Mouse (Mus musculus) limb, embryonic 15.5 days (tissue): ENCODE data around the gene Fhl2. TPM values are rescaled to one million over a fixed set of nuclear protein-coding genes. Genes with fewer than 3 reads are reported as not detected.

Source experiments
- ATAC-seq: fragments of 200-750 bp; cut with Nextera tagmentation; 2 replicates; pipeline ENCODE4 v1.8.0; 2017; ENCODE audit warnings: low read depth, moderate TSS enrichment; ENCODE audit not compliant: insufficient number of reproducible peaks, low FRiP score, low TSS enrichment
- H3K27ac ChIP-seq: fragments of 300-500 bp; sonication (generic); 2 replicates; pipeline ENCODE4 v1.5.1; 2015; ENCODE audit warnings: moderate library complexity, mild to moderate bottlenecking, inconsistent platforms
- H3K27me3 ChIP-seq: fragments of 300-500 bp; sonication (generic); 2 replicates; pipeline ENCODE4 v1.6.1; 2015; ENCODE audit warnings: inconsistent platforms
- H3K36me3 ChIP-seq: fragments of 300-500 bp; sonication (generic); 2 replicates; pipeline ENCODE4 v1.6.1; 2015; ENCODE audit warnings: inconsistent platforms
- H3K4me1 ChIP-seq: fragments of 300-500 bp; sonication (generic); 2 replicates; pipeline ENCODE4 v1.6.1; 2015; ENCODE audit warnings: inconsistent platforms
- H3K4me2 ChIP-seq: fragments of 300-500 bp; sonication (generic); 2 replicates; pipeline ENCODE4 v1.6.1; 2015; ENCODE audit warnings: mild to moderate bottlenecking, inconsistent platforms
- H3K4me3 ChIP-seq: fragments of 300-500 bp; sonication (generic); 2 replicates; pipeline ENCODE4 v1.5.1; 2015; ENCODE audit warnings: mild to moderate bottlenecking, inconsistent platforms
- H3K9ac ChIP-seq: fragments of 300-500 bp; sonication (generic); 2 replicates; pipeline ENCODE4 v1.6.1; 2015; ENCODE audit warnings: inconsistent platforms
- H3K9me3 ChIP-seq: fragments of 300-500 bp; sonication (generic); 2 replicates; pipeline ENCODE4 v1.6.1; 2016; ENCODE audit warnings: inconsistent platforms
- WGBS: fragments of 180-500 bp; shearing (Covaris S2); methylation state at CpG from one replicate; pipeline ENCODE4 v1.1.7; 2015; 5-methylcytosine and 5-hydroxymethylcytosine counted together
- polyA plus RNA-seq: library from polyadenylated mRNA; unstranded; fragments of >200 nt; fragmentation: Nextera tagmentation; extraction: Ambion mirVana; gene quantifications from 2 replicates; pipeline ENCODE4 v1.2.1, GENCODE M21; 2015

Fhl2 gene
- polyA plus RNA-seq, 1 experiment from 2014 or later: 24.7 TPM

DNA sequence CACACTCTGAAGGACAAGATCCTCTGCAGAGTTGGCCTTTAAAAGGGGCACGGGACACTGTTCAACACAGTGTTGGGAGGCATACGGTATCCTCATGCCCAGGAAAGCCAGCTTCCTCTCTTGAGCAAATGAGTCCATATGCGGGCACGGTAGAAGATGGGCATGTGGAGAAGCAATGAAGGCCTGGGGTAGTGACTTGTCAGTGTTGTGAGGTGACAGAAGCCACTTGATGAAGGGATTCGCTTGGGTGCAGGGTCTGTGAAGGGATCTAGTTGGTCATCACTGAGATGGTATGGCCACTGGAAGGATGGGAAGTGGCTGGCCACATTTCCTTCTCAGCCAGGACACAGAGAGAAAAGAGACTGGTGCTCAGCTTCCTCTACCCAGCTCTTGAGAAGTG lies 32.2 kb downstream of the Fhl2 start:
- ATAC-seq: no peak
- Histone ChIP-seq H3K9ac (no peak overlapping the region), H3K4me1 (peaks cover 21% of the 10 kb centered on the region), H3K9me3 (no peaks in the 10 kb centered on the region), H3K27ac (no peak overlapping the region), H3K4me3 (no peak overlapping the region), H3K36me3 (no peaks in the 10 kb centered on the region), H3K4me2 (no peak overlapping the region), H3K27me3 (0 out of 2 replicates have a peak, but pooled peaks cover 4% of the 10 kb centered on the region)
- 92% methylated on average over 5 of the region's 5 CpGs for WGBS

- peak overlapping the region; percentile 96 for H3K4me2 ChIP-seq
- H3K4me3 ChIP-seq: peak overlapping the region; percentile 70
- peaks cover 22% of the 10 kb centered on the region; the same call in 1 of the 2 replicates for H3K4me1 ChIP-seq
- WGBS: 5% methylated on average over 61 of the region's 61 CpGs
- H3K36me3 ChIP-seq: no peaks in the 10 kb centered on the region
- 0 out of 2 replicates have a peak, but pooled peaks cover 4% of the 10 kb centered on the region for H3K27me3 ChIP-seq
- peak; percentile 83 for ATAC-seq
- H3K9ac ChIP-seq: peak overlapping the region; percentile 54
- H3K9me3 ChIP-seq: no peaks in the 10 kb centered on the region
- H3K27ac ChIP-seq: peak overlapping the region; percentile 43; the same call in 1 of the 2 replicates
Observed at GRCm38 (mm10) chr1:43163467-43164418, 33.0 kb downstream of the Fhl2 start.

DNA sequence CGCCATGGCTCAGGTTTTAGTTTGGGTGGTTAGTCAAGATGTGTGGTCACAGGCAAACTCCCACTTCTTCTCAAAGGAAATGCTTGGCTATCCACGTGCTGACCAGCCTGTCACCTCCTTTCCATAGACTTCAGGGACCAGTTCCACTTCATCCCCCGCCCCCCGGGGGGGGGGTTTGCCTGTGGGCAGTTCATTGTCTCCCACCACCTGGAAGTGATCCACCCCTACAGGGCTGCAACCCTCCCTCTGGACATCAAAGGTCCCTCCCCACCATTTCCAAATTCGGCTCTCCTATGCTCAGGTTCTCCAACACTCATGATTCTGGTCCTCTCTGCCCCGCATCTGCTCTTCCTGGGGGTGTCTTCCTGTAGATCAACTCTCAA lies 33.7 kb downstream of the Fhl2 start:
- Histone ChIP-seq H3K9ac (peak overlapping the region; percentile 54; the same call in 1 of the 2 replicates), H3K27ac (peak overlapping the region; percentile 43; the same call in 1 of the 2 replicates), H3K27me3 (0 out of 2 replicates have a peak, but pooled peaks cover 4% of the 10 kb centered on the region), H3K4me3 (peak overlapping the region; percentile 70), H3K4me1 (peaks cover 15% of the 10 kb centered on the region; the same call in 1 of the 2 replicates), H3K36me3 (no peaks in the 10 kb centered on the region), H3K4me2 (peak overlapping the region; percentile 96), H3K9me3 (no peaks in the 10 kb centered on the region)
- under 1% methylated on average over 6 of the region's 6 CpGs for WGBS
- no peak for ATAC-seq

DNA sequence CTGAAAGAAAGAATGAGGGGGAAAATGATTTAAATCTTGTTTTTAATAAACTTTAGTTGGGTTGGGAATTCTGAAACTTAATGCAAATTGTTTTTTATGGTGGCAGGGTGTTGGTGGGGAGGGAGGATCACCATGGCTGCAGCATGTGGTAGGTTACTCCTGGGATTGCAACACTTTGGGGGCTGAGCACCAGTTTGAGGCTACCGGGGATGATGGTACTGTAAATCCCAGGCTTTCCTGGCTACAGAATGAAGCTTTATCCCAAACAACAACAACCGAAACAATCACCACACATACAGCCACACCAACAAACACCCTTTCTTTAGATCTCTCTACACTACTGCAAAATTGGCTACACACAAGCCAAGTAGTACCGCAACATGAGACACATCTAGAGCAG lies 34.4 kb downstream of the Fhl2 start:
- 0 out of 2 replicates have a peak overlapping the region, but pooled peaks have one; percentile 70 for H3K4me3 ChIP-seq
- no peak overlapping the region for H3K27ac ChIP-seq
- peaks cover 15% of the 10 kb centered on the region; the same call in 1 of the 2 replicates for H3K4me1 ChIP-seq
- WGBS: 80% methylated on average over 3 of the region's 3 CpGs
- no peak overlapping the region for H3K9ac ChIP-seq
- 0 out of 2 replicates have a peak, but pooled peaks cover 4% of the 10 kb centered on the region for H3K27me3 ChIP-seq
- ATAC-seq: no peak
- no peaks in the 10 kb centered on the region for H3K36me3 ChIP-seq
- H3K4me2 ChIP-seq: no peak overlapping the region
- no peaks in the 10 kb centered on the region for H3K9me3 ChIP-seq

- H3K9me3 ChIP-seq: no peaks in the 10 kb centered on the region
- no peaks in the 10 kb centered on the region for H3K36me3 ChIP-seq
- H3K4me1 ChIP-seq: peaks cover 15% of the 10 kb centered on the region; the same call in 1 of the 2 replicates
- no peak overlapping the region for H3K4me3 ChIP-seq
- H3K27ac ChIP-seq: no peak overlapping the region; the same call in 1 of the 2 replicates
- 59% methylated on average over 4 of the region's 4 CpGs for WGBS
- ATAC-seq: no peak
- H3K9ac ChIP-seq: no peak overlapping the region
- H3K4me2 ChIP-seq: no peak overlapping the region
- H3K27me3 ChIP-seq: no peaks in the 10 kb centered on the region
Observed at GRCm38 (mm10) chr1:43159429-43159828, 37.4 kb downstream of the Fhl2 start.

GRCm38 (mm10) chr1:43157907-43158306 lies 38.9 kb downstream of the Fhl2 start:
- 71% methylated on average over 2 of the region's 2 CpGs for WGBS
- ATAC-seq: no peak
- no peaks in the 10 kb centered on the region for H3K9me3 ChIP-seq
- H3K4me1 ChIP-seq: peaks cover 6% of the 10 kb centered on the region; the same call in 1 of the 2 replicates
- no peak overlapping the region for H3K27ac ChIP-seq
- H3K9ac ChIP-seq: no peak overlapping the region
- no peak overlapping the region for H3K4me3 ChIP-seq
- no peak overlapping the region for H3K4me2 ChIP-seq
- no peaks in the 10 kb centered on the region for H3K27me3 ChIP-seq
- 0 out of 2 replicates have a peak, but pooled peaks cover 1% of the 10 kb centered on the region for H3K36me3 ChIP-seq

- Histone ChIP-seq H3K4me3 (no peak overlapping the region), H3K9ac (no peak overlapping the region), H3K4me2 (no peak overlapping the region), H3K9me3 (no peaks in the 10 kb centered on the region), H3K4me1 (0 out of 2 replicates have a peak, but pooled peaks cover 1% of the 10 kb centered on the region), H3K36me3 (0 out of 2 replicates have a peak, but pooled peaks cover 2% of the 10 kb centered on the region), H3K27me3 (no peaks in the 10 kb centered on the region), H3K27ac (no peak overlapping the region)
- 48% methylated on average over 2 of the region's 2 CpGs for WGBS
- ATAC-seq: no peak
Observed at GRCm38 (mm10) chr1:43154491-43154890, 42.3 kb downstream of the Fhl2 start.

- no peak overlapping the region for H3K9ac ChIP-seq
- WGBS: 77% methylated on average over 5 of the region's 5 CpGs
Observed at GRCm38 (mm10) chr1:43153538-43153937, 43.2 kb downstream of the Fhl2 start.

GRCm38 (mm10) chr1:43152626-43153025 lies 44.2 kb downstream of the Fhl2 start:
- Histone ChIP-seq H3K27me3 (no peaks in the 10 kb centered on the region), H3K4me1 (no peaks in the 10 kb centered on the region), H3K9ac (no peak overlapping the region), H3K9me3 (no peaks in the 10 kb centered on the region), H3K36me3 (0 out of 2 replicates have a peak, but pooled peaks cover 4% of the 10 kb centered on the region), H3K4me3 (no peak overlapping the region), H3K4me2 (no peak overlapping the region), H3K27ac (no peak overlapping the region)
- WGBS: 89% methylated on average over 4 of the region's 4 CpGs
- ATAC-seq: no peak

More at GRCm38 (mm10) chr1:43153538-43153937, 43.2 kb downstream of the Fhl2 start:
- no peaks in the 10 kb centered on the region for H3K4me1 ChIP-seq
- no peak for ATAC-seq
- H3K4me2 ChIP-seq: no peak overlapping the region
- no peaks in the 10 kb centered on the region for H3K27me3 ChIP-seq
- 0 out of 2 replicates have a peak, but pooled peaks cover 4% of the 10 kb centered on the region for H3K36me3 ChIP-seq
- no peaks in the 10 kb centered on the region for H3K9me3 ChIP-seq
- H3K27ac ChIP-seq: no peak overlapping the region
- H3K4me3 ChIP-seq: no peak overlapping the region

GRCm38 (mm10) chr1:43150225-43150624 lies 46.6 kb downstream of the Fhl2 start:
- Histone ChIP-seq H3K4me3 (no peak overlapping the region), H3K9ac (no peak overlapping the region), H3K9me3 (no peaks in the 10 kb centered on the region), H3K27me3 (no peaks in the 10 kb centered on the region), H3K4me1 (no peaks in the 10 kb centered on the region), H3K36me3 (0 out of 2 replicates have a peak, but pooled peaks cover 4% of the 10 kb centered on the region), H3K4me2 (no peak overlapping the region), H3K27ac (no peak overlapping the region)
- ATAC-seq: no peak
- 78% methylated on average over 3 of the region's 3 CpGs for WGBS

- no peaks in the 10 kb centered on the region for H3K27me3 ChIP-seq
- H3K4me2 ChIP-seq: no peak overlapping the region
- no peak overlapping the region for H3K27ac ChIP-seq
- 0 out of 2 replicates have a peak, but pooled peaks cover 2% of the 10 kb centered on the region for H3K36me3 ChIP-seq
- no peak overlapping the region for H3K9ac ChIP-seq
- no peaks in the 10 kb centered on the region for H3K4me1 ChIP-seq
- no peaks in the 10 kb centered on the region for H3K9me3 ChIP-seq
- WGBS: 43% methylated on average over 2 of the region's 2 CpGs
- ATAC-seq: no peak
- no peak overlapping the region for H3K4me3 ChIP-seq
Observed at GRCm38 (mm10) chr1:43147474-43147873, 49.3 kb downstream of the Fhl2 start.

GRCm38 (mm10) chr1:43145388-43145787 lies 51.4 kb downstream of the Fhl2 start:
- Histone ChIP-seq H3K36me3 (0 out of 2 replicates have a peak, but pooled peaks cover 2% of the 10 kb centered on the region), H3K9me3 (no peaks in the 10 kb centered on the region)

More at GRCm38 (mm10) chr1:43145388-43145787, 51.4 kb downstream of the Fhl2 start:
- no peak overlapping the region for H3K27ac ChIP-seq
- no peak overlapping the region for H3K4me3 ChIP-seq
- no peaks in the 10 kb centered on the region for H3K4me1 ChIP-seq
- no peaks in the 10 kb centered on the region for H3K27me3 ChIP-seq
- ATAC-seq: no peak
- H3K4me2 ChIP-seq: no peak overlapping the region
- 74% methylated on average over 6 of the region's 6 CpGs for WGBS
- H3K9ac ChIP-seq: no peak overlapping the region
